Mouse (Mus musculus) kidney, adult 2 months (tissue): ENCODE results near the gene Fam24a.

Source experiments
- CTCF ChIP-seq: fragments of 200-500 bp; conservative IDR thresholded peaks from 2 replicates; pipeline ENCODE4 v1.5.1; 2011; ENCODE audit warnings: low read depth, mild to moderate bottlenecking, control low read depth, low read length, moderate library complexity, mixed read lengths; ENCODE audit not compliant: insufficient read depth, insufficient read length
- POLR2A ChIP-seq: fragments of 200-500 bp; IDR thresholded peaks from one replicate; pipeline ENCODE4 v1.6.1; 2011; ENCODE audit warnings: low read depth, low read length, control low read depth

- no peak for TF ChIP-seq CTCF
- no peak for TF ChIP-seq POLR2A
These were observed at the start of gene Fam24a for GRCm38 (mm10) chr7:131333564-131333963.
